Mouse (Mus musculus): ENCODE results near the gene Tgm7. TPM values are rescaled to one million over a fixed set of nuclear protein-coding genes. Genes with fewer than 3 reads are reported as not detected.

Tgm7 gene
- polyA plus RNA-seq, 1 experiment from 2014 or later = not detected

- TF ChIP-seq CTCF (IDR thresholded peaks at IDR 0.05; ENCODE audit: low read depth) (no peak; the same call in 1 of the 2 replicates), EP300 (optimal IDR thresholded peaks at IDR 0.05) (no peak)
- Histone ChIP-seq H3K9ac (ENCODE audit: low read length) (peak within 1 kb of the TSS; percentile 92), H3K9me3 (ENCODE audit: control insufficient read depth, low read length) (no peaks in the 10 kb centered on the region), H3K4me2 (replicated peaks; ENCODE audit: low read depth) (peak within 1 kb of the TSS; percentile 96), H3K4me1 (replicated peaks; ENCODE audit: control insufficient read depth, insufficient read depth) (peaks cover 10% of the 10 kb centered on the region), H3K4me3 (ENCODE audit: low read depth, low read length) (peak within 1 kb of the TSS; percentile 71), H3K27ac (replicated peaks) (peak within 1 kb of the TSS; percentile 98), H3K27me3 (ENCODE audit: control insufficient read depth, insufficient read depth, low read length) (no peaks in the 10 kb centered on the region), H3K36me3 (ENCODE audit: control insufficient read depth, insufficient read depth, low read length) (no peaks in the 10 kb centered on the region)
- DNase-seq (ENCODE audit: low spot score) (peak; percentile 92), ATAC-seq (ENCODE audit: low FRiP score, low TSS enrichment) (peak; percentile 95)
- under 1% methylated on average over 87 of the region's 87 CpGs for WGBS
These were observed 30.7 kb upstream of the Tgm7 start, which contains the start of the genes Adal and Lcmt2 for GRCm38 (mm10) chr2:121140018-121140882. Gene Adal (plus strand): TSS chr2:121140428. Gene Lcmt2 (minus strand): TSS chr2:121140653.

GRCm38 (mm10) chr2:121139266-121140017 lies 29.8 kb upstream of the Tgm7 start:
- no peak for TF ChIP-seq EP300 (optimal IDR thresholded peaks at IDR 0.05)
- Histone ChIP-seq H3K4me2 (replicated peaks; ENCODE audit: low read depth) (peak overlapping the region; percentile 96), H3K9me3 (ENCODE audit: control insufficient read depth, low read length) (no peaks in the 10 kb centered on the region), H3K36me3 (ENCODE audit: control insufficient read depth, insufficient read depth, low read length) (no peaks in the 10 kb centered on the region), H3K9ac (ENCODE audit: low read length) (peak overlapping the region; percentile 92), H3K27me3 (ENCODE audit: control insufficient read depth, insufficient read depth, low read length) (no peaks in the 10 kb centered on the region), H3K4me1 (replicated peaks; ENCODE audit: control insufficient read depth, insufficient read depth) (peaks cover 10% of the 10 kb centered on the region), H3K4me3 (ENCODE audit: low read depth, low read length) (peak overlapping the region; percentile 71), H3K27ac (replicated peaks) (peak overlapping the region; percentile 98)
- WGBS = 38% methylated on average over 29 of the region's 29 CpGs
- DNase-seq (ENCODE audit: low spot score) = peak; percentile 60
- peak; percentile 19; the same call in 1 of the 2 replicates for ATAC-seq (ENCODE audit: low FRiP score, low TSS enrichment)

- H3K27ac ChIP-seq (replicated peaks) = no peak overlapping the region
- H3K9ac ChIP-seq (ENCODE audit: low read length) = no peak overlapping the region
- no peaks in the 10 kb centered on the region for H3K36me3 ChIP-seq (ENCODE audit: control insufficient read depth, insufficient read depth, low read length)
- no peak overlapping the region for H3K4me3 ChIP-seq (ENCODE audit: low read depth, low read length)
- ATAC-seq (ENCODE audit: low FRiP score, low TSS enrichment) = no peak
- H3K27me3 ChIP-seq (ENCODE audit: control insufficient read depth, insufficient read depth, low read length) = no peaks in the 10 kb centered on the region
- no peak for DNase-seq (ENCODE audit: low spot score)
- no peak overlapping the region for H3K4me2 ChIP-seq (replicated peaks; ENCODE audit: low read depth)
- 94% methylated on average over 4 of the region's 4 CpGs for WGBS
- no peaks in the 10 kb centered on the region for H3K9me3 ChIP-seq (ENCODE audit: control insufficient read depth, low read length)
- TF ChIP-seq CTCF (IDR thresholded peaks at IDR 0.05; ENCODE audit: low read depth) (peak; percentile 1; the same call in 1 of the 2 replicates), EP300 (optimal IDR thresholded peaks at IDR 0.05) (no peak)
- peaks cover 10% of the 10 kb centered on the region for H3K4me1 ChIP-seq (replicated peaks; ENCODE audit: control insufficient read depth, insufficient read depth)
These were observed 27.8 kb upstream of the Tgm7 start for GRCm38 (mm10) chr2:121137371-121137770.

GRCm38 (mm10) chr2:121132822-121133221 lies 23.2 kb upstream of the Tgm7 start:
- Histone ChIP-seq H3K4me3 (ENCODE audit: low read depth, low read length) (no peak overlapping the region), H3K4me1 (replicated peaks; ENCODE audit: control insufficient read depth, insufficient read depth) (no peaks in the 10 kb centered on the region), H3K27ac (replicated peaks) (no peak overlapping the region), H3K36me3 (ENCODE audit: control insufficient read depth, insufficient read depth, low read length) (no peaks in the 10 kb centered on the region), H3K4me2 (replicated peaks; ENCODE audit: low read depth) (no peak overlapping the region), H3K27me3 (ENCODE audit: control insufficient read depth, insufficient read depth, low read length) (no peaks in the 10 kb centered on the region), H3K9me3 (ENCODE audit: control insufficient read depth, low read length) (no peaks in the 10 kb centered on the region), H3K9ac (ENCODE audit: low read length) (no peak overlapping the region)
- peak; percentile 88 for ATAC-seq (ENCODE audit: low FRiP score, low TSS enrichment)
- WGBS = 48% methylated on average over 1 of the region's 1 CpGs
- no peak for TF ChIP-seq CTCF (IDR thresholded peaks at IDR 0.05; ENCODE audit: low read depth)
- TF ChIP-seq EP300 (optimal IDR thresholded peaks at IDR 0.05) = no peak
- DNase-seq (ENCODE audit: low spot score) = peak; percentile 57

- no peak overlapping the region for H3K4me3 ChIP-seq (ENCODE audit: low read depth, low read length)
- H3K27me3 ChIP-seq (ENCODE audit: control insufficient read depth, insufficient read depth, low read length) = no peaks in the 10 kb centered on the region
- no peak overlapping the region for H3K27ac ChIP-seq (replicated peaks)
- no peak overlapping the region for H3K9ac ChIP-seq (ENCODE audit: low read length)
- no peak for ATAC-seq (ENCODE audit: low FRiP score, low TSS enrichment)
- no peaks in the 10 kb centered on the region for H3K36me3 ChIP-seq (ENCODE audit: control insufficient read depth, insufficient read depth, low read length)
- WGBS = 48% methylated on average over 9 of the region's 9 CpGs
- no peak overlapping the region for H3K4me2 ChIP-seq (replicated peaks; ENCODE audit: low read depth)
- no peaks in the 10 kb centered on the region for H3K4me1 ChIP-seq (replicated peaks; ENCODE audit: control insufficient read depth, insufficient read depth)
- no peak for TF ChIP-seq CTCF (IDR thresholded peaks at IDR 0.05; ENCODE audit: low read depth)
- TF ChIP-seq EP300 (optimal IDR thresholded peaks at IDR 0.05) = no peak
- DNase-seq (ENCODE audit: low spot score) = no peak
- H3K9me3 ChIP-seq (ENCODE audit: control insufficient read depth, low read length) = no peaks in the 10 kb centered on the region
These were observed 19.4 kb upstream of the Tgm7 start for GRCm38 (mm10) chr2:121128865-121129620.
